24 mouse cellular contexts compared by ENCODE assay signal in the genomic region with DNA sequence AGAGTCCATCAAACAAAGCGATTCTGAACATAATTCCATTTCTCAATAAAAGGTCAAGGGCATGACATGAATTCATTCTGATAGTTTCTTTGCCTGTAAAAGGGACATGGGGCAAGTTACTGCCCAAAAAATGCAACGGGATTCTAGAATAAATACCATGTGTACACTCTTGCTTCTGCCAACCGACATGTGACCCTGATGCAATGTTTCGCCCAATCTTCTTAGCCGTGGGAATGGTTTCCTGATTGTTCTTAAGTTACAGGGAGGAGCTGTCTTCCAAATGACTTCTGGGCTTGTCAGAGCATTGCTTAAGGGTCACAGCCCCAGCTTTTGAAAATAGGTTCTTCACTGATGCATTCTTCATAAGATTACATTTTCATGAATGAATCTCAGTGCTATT.
DNase-seq lines count a peak whose midpoint lies in the region; ATAC-seq and TF ChIP-seq lines count a peak whose summit lies in the region.
"Had no signal": no experiment of that assay in that cellular context is flagged by ENCODE, and none has a peak within 500 bp of the region (broad histone marks: within the 10 kb centered on the region; RNA-seq: fewer than 3 reads in every experiment).

No protein-coding gene starts in this region.

- H3K9ac ChIP-seq in kidney, postnatal 0 days (ENCODE audit: low read depth, low read length) = no peak overlapping the region
- no peak overlapping the region for H3K9ac ChIP-seq in lung, postnatal 0 days (replicated peaks; ENCODE audit: low read depth)
- H3K9ac ChIP-seq: embryonic facial prominence, embryonic 12.5 days; forebrain, embryonic 13.5 days; forebrain, postnatal 0 days; heart, embryonic 15.5 days; hindbrain, embryonic 14.5 days had no signal

- DNase-seq in kidney, postnatal 0 days (ENCODE audit: low spot score) = peak; percentile 26
- no peak for DNase-seq in kidney, postnatal 4 days
- DNase-seq in lung, postnatal 0 days (ENCODE audit: low spot score) = peak; percentile 18
- DNase-seq in lung, postnatal 10 days = no peak
- DNase-seq in NIH3T3 (ENCODE audit: low read depth) = peak; percentile 38
- no peak for DNase-seq in right cerebral cortex, postnatal 14 days
- DNase-seq: adrenal gland, adult 2 months; adrenal gland, postnatal 25 days; cerebellum, adult 18-20 months; cerebellum, adult 9-11 months; cerebellum, postnatal 36 days; forebrain, postnatal 0 days; gastrocnemius, postnatal 14 days; heart, adult 2 months; heart, postnatal 14 days had no signal

- H3K79me2 ChIP-seq in myocyte (ENCODE audit: control insufficient read depth, insufficient read depth) = no peaks in the 10 kb centered on the region

- no peak for TF ChIP-seq CTCF in kidney, postnatal 0 days (IDR thresholded peaks at IDR 0.05; ENCODE audit: low read depth)
- TF ChIP-seq CTCF in lung, postnatal 0 days (IDR thresholded peaks at IDR 0.05) = no peak

- no peaks in the 10 kb centered on the region for H3K4me1 ChIP-seq in kidney, postnatal 0 days (replicated peaks; ENCODE audit: insufficient read depth, low read length)
- H3K4me1 ChIP-seq in lung, postnatal 0 days (ENCODE audit: insufficient read depth, low read depth, low read length) = no peaks in the 10 kb centered on the region
- H3K4me1 ChIP-seq: embryonic facial prominence, embryonic 12.5 days; heart, embryonic 15.5 days had no signal

- no peak for TF ChIP-seq EP300 in lung, postnatal 0 days (IDR thresholded peaks at IDR 0.05)

- H3K4me2 ChIP-seq in kidney, postnatal 0 days (ENCODE audit: low read length) = no peak overlapping the region
- no peak overlapping the region for H3K4me2 ChIP-seq in lung, postnatal 0 days (replicated peaks; ENCODE audit: low read depth, low read length)
- no peak overlapping the region for H3K4me2 ChIP-seq in myocyte (ENCODE audit: low read depth)
- H3K4me2 ChIP-seq: embryonic facial prominence, embryonic 12.5 days; forebrain, embryonic 13.5 days; heart, embryonic 11.5 days; heart, embryonic 15.5 days; hindbrain, embryonic 14.5 days had no signal

- no peaks in the 10 kb centered on the region for H3K9me3 ChIP-seq in kidney, postnatal 0 days (replicated peaks; ENCODE audit: low read length)
- H3K9me3 ChIP-seq in lung, postnatal 0 days (ENCODE audit: low read length) = no peaks in the 10 kb centered on the region
- H3K9me3 ChIP-seq: embryonic facial prominence, embryonic 12.5 days; forebrain, embryonic 13.5 days; heart, embryonic 15.5 days; hindbrain, embryonic 10.5 days had no signal

- H3K4me3 ChIP-seq in kidney, postnatal 0 days (replicated peaks; ENCODE audit: low read depth, low read length) = no peak overlapping the region
- H3K4me3 ChIP-seq in lung, postnatal 0 days (ENCODE audit: low read depth, low read length) = no peak overlapping the region
- no peak overlapping the region for H3K4me3 ChIP-seq in myocyte
- H3K4me3 ChIP-seq: embryonic facial prominence, embryonic 12.5 days; forebrain, embryonic 13.5 days; heart, adult 2 months; heart, embryonic 15.5 days; hindbrain, embryonic 10.5 days had no signal

- no peak overlapping the region for H3ac ChIP-seq in myocyte (ENCODE audit: control insufficient read depth, insufficient read length)

- H3K27me3 ChIP-seq in kidney, postnatal 0 days (ENCODE audit: insufficient read depth, low read length) = no peaks in the 10 kb centered on the region
- H3K27me3 ChIP-seq in lung, postnatal 0 days (replicated peaks; ENCODE audit: insufficient read depth, low read length) = no peaks in the 10 kb centered on the region
- no peaks in the 10 kb centered on the region for H3K27me3 ChIP-seq in myocyte (ENCODE audit: control insufficient read depth, insufficient read depth, insufficient read length)
- H3K27me3 ChIP-seq: embryonic facial prominence, embryonic 12.5 days; forebrain, embryonic 13.5 days; heart, embryonic 15.5 days; Patski had no signal

- no peak for ATAC-seq in kidney, postnatal 0 days (replicated peaks; ENCODE audit: low FRiP score, low read depth)
- ATAC-seq in lung, postnatal 0 days = no peak
- ATAC-seq: activated CD4-positive, CD25-positive, alpha-beta regulatory T cell, adult 4 months; forebrain, embryonic 13.5 days; forebrain, postnatal 0 days; Patski had no signal

- H3K36me3 ChIP-seq in kidney, postnatal 0 days (ENCODE audit: insufficient read depth, low read length) = no peaks in the 10 kb centered on the region
- H3K36me3 ChIP-seq in lung, postnatal 0 days (ENCODE audit: insufficient read depth, low read length) = no peaks in the 10 kb centered on the region
- H3K36me3 ChIP-seq in myocyte (ENCODE audit: control insufficient read depth, insufficient read depth) = no peaks in the 10 kb centered on the region
- H3K36me3 ChIP-seq: embryonic facial prominence, embryonic 12.5 days; heart, embryonic 15.5 days; hindbrain, embryonic 10.5 days had no signal

- H3K27ac ChIP-seq in kidney, postnatal 0 days = no peak overlapping the region
- H3K27ac ChIP-seq in lung, postnatal 0 days (ENCODE audit: low read length) = no peak overlapping the region
- H3K27ac ChIP-seq: embryonic facial prominence, embryonic 12.5 days; forebrain, embryonic 13.5 days; heart, adult 2 months; heart, embryonic 15.5 days; hindbrain, embryonic 10.5 days; hindbrain, embryonic 14.5 days had no signal

- 56% methylated on average over 5 of the region's 5 CpGs for whole genome bisulfite sequencing in kidney, postnatal 0 days
- WGBS in lung, postnatal 0 days = 52% methylated on average over 5 of the region's 5 CpGs

- no peak for TF ChIP-seq POLR2A in myocyte (IDR thresholded peaks at IDR 0.05; ENCODE audit: insufficient read length, low read depth)

TF ChIP-seq in myocyte, 11 proteins besides CTCF, POLR2A, EP300 and RAD21:
- 0 out of 2 replicates have a peak, but pooled peaks have one; percentile 45 for TF ChIP-seq CEBPB (IDR thresholded peaks at IDR 0.05; ENCODE audit: insufficient read depth, poor library complexity, severe bottlenecking)
- no peak for TF ChIP-seq SRF (IDR thresholded peaks at IDR 0.05; ENCODE audit: control insufficient read depth, insufficient read length, low read depth)
- TF ChIP-seq USF1 (IDR thresholded peaks at IDR 0.05; ENCODE audit: low read depth) = peak; percentile 64
- TF ChIP-seq MAX (IDR thresholded peaks at IDR 0.05; ENCODE audit: low read depth) = peak; percentile 34
- TF ChIP-seq MYOD1 (IDR thresholded peaks at IDR 0.05; ENCODE audit: control insufficient read depth in 1 of 3, insufficient read length in 2 of 3, low read depth in 2 of 3) = no peak

Comparison
In these comparisons a context has a peak if more than half of its experiments do, and no peak if none do; other contexts are left out.
1. DNase-seq: peak in kidney, postnatal 0 days (single experiment), lung, postnatal 0 days (single experiment) and NIH3T3 (single experiment); none in kidney, postnatal 4 days (0 of 2), lung, postnatal 10 days (single experiment) and right cerebral cortex, postnatal 14 days (single experiment).